Mouse (Mus musculus) neural tube, embryonic 13.5 days (tissue): Measurements from ENCODE around the gene Atxn3. TPM values are rescaled to one million over a fixed set of nuclear protein-coding genes. Genes with fewer than 3 reads are reported as not detected.
"Not testable (repeated sequence)": the region's sequence is repeated elsewhere in the genome, so short reads cannot be mapped to it uniquely, and the experiment has no call there.

Source experiments
- ATAC-seq: fragments of 200-750 bp; cut with Nextera tagmentation; 2 replicates; pipeline ENCODE4 v1.8.0; 2017; ENCODE audit warnings: low read depth, mild to moderate bottlenecking, moderate TSS enrichment, moderate library complexity
- H3K27ac ChIP-seq: fragments of 300-500 bp; sonication (generic); replicated peaks from 2 replicates; pipeline ENCODE4 v1.5.1; 2015; ENCODE audit warnings: moderate library complexity, mild to moderate bottlenecking, inconsistent platforms
- H3K27me3 ChIP-seq: fragments of 300-500 bp; sonication (generic); 2 replicates; pipeline ENCODE4 v1.6.1; 2015; ENCODE audit warnings: mild to moderate bottlenecking, inconsistent platforms
- H3K36me3 ChIP-seq: fragments of 300-500 bp; sonication (generic); 2 replicates; pipeline ENCODE4 v1.6.1; 2015; ENCODE audit warnings: mild to moderate bottlenecking, inconsistent platforms
- H3K4me1 ChIP-seq: fragments of 300-500 bp; sonication (generic); replicated peaks from 2 replicates; pipeline ENCODE4 v1.6.1; 2015; ENCODE audit warnings: inconsistent platforms
- H3K4me2 ChIP-seq: fragments of 300-500 bp; sonication (generic); 2 replicates; pipeline ENCODE4 v1.6.1; 2015; ENCODE audit warnings: inconsistent platforms, mild to moderate bottlenecking, moderate library complexity
- H3K4me3 ChIP-seq: fragments of 300-500 bp; sonication (generic); 2 replicates; pipeline ENCODE4 v1.5.1; 2015; ENCODE audit warnings: mild to moderate bottlenecking, inconsistent platforms
- H3K9ac ChIP-seq: fragments of 300-500 bp; sonication (generic); 2 replicates; pipeline ENCODE4 v1.6.1; 2015; ENCODE audit warnings: moderate library complexity, mild to moderate bottlenecking, inconsistent platforms
- H3K9me3 ChIP-seq: fragments of 300-500 bp; sonication (generic); 2 replicates; pipeline ENCODE4 v1.6.1; 2016; ENCODE audit warnings: inconsistent platforms
- WGBS: fragments of 180-500 bp; shearing (Covaris S2); methylation state at CpG from one replicate; pipeline ENCODE4 v1.1.7; 2015; 5-methylcytosine and 5-hydroxymethylcytosine counted together
- polyA plus RNA-seq: library from polyadenylated mRNA; unstranded; fragments of >200 nt; fragmentation: Nextera tagmentation; extraction: Ambion mirVana; gene quantifications from 2 replicates; pipeline ENCODE4 v1.2.1, GENCODE M21; 2015

The Atxn3 gene
- polyA plus RNA-seq, 1 experiment from 2014 or later, result 13.0 TPM

- 98% methylated on average over 8 of the region's 8 CpGs for WGBS
- not testable (repeated sequence) for H3K9ac ChIP-seq, H3K4me3 ChIP-seq, H3K4me2 ChIP-seq, ATAC-seq, H3K9me3 ChIP-seq, H3K27me3 ChIP-seq, H3K36me3 ChIP-seq, H3K27ac ChIP-seq
- peaks cover 14% of the 10 kb centered on the region for H3K4me1 ChIP-seq
Observed at GRCm38 (mm10) chr12:101955821-101956220, 2.2 kb downstream of the Atxn3 start.

GRCm38 (mm10) chr12:101948801-101949200 lies 9.2 kb downstream of the Atxn3 start:
- no peaks in the 10 kb centered on the region for H3K27me3 ChIP-seq
- no peaks in the 10 kb centered on the region for H3K9me3 ChIP-seq
- no peak for ATAC-seq
- 75% methylated on average over 4 of the region's 4 CpGs for WGBS
- no peak overlapping the region for H3K9ac ChIP-seq
- peaks cover 39% of the 10 kb centered on the region for H3K36me3 ChIP-seq
- H3K27ac ChIP-seq, result no peak overlapping the region
- no peak overlapping the region for H3K4me3 ChIP-seq
- H3K4me1 ChIP-seq, result 0 out of 2 replicates have a peak, but pooled peaks cover 5% of the 10 kb centered on the region
- H3K4me2 ChIP-seq, result no peak overlapping the region

GRCm38 (mm10) chr12:101947986-101948385 lies 10.1 kb downstream of the Atxn3 start:
- H3K27ac ChIP-seq, result no peak overlapping the region
- no peak for ATAC-seq
- WGBS, result 85% methylated on average over 8 of the region's 8 CpGs
- peaks cover 44% of the 10 kb centered on the region for H3K36me3 ChIP-seq
- H3K9ac ChIP-seq, result no peak overlapping the region
- H3K9me3 ChIP-seq, result no peaks in the 10 kb centered on the region
- H3K4me2 ChIP-seq, result no peak overlapping the region
- no peaks in the 10 kb centered on the region for H3K27me3 ChIP-seq
- no peak overlapping the region for H3K4me3 ChIP-seq
- 0 out of 2 replicates have a peak, but pooled peaks cover 5% of the 10 kb centered on the region for H3K4me1 ChIP-seq

GRCm38 (mm10) chr12:101937572-101937971 lies 20.5 kb downstream of the Atxn3 start:
- peaks cover 81% of the 10 kb centered on the region for H3K36me3 ChIP-seq
- H3K27me3 ChIP-seq, result no peaks in the 10 kb centered on the region
- no peak overlapping the region for H3K9ac ChIP-seq
- H3K4me3 ChIP-seq, result no peak overlapping the region
- ATAC-seq, result no peak
- no peaks in the 10 kb centered on the region for H3K9me3 ChIP-seq
- no peak overlapping the region for H3K4me2 ChIP-seq
- no peak overlapping the region for H3K27ac ChIP-seq
- no peaks in the 10 kb centered on the region for H3K4me1 ChIP-seq
- 88% methylated on average over 7 of the region's 7 CpGs for WGBS

- Histone ChIP-seq H3K36me3 (peaks cover 82% of the 10 kb centered on the region), H3K9ac (no peak overlapping the region), H3K4me1 (no peaks in the 10 kb centered on the region), H3K27ac (no peak overlapping the region), H3K4me2 (no peak overlapping the region), H3K9me3 (no peaks in the 10 kb centered on the region), H3K4me3 (no peak overlapping the region), H3K27me3 (no peaks in the 10 kb centered on the region)
- 93% methylated on average over 3 of the region's 3 CpGs for WGBS
- no peak for ATAC-seq
Observed at GRCm38 (mm10) chr12:101935223-101935622, 22.8 kb downstream of the Atxn3 start.

- no peak for ATAC-seq
- Histone ChIP-seq H3K27me3 (no peaks in the 10 kb centered on the region), H3K9me3 (no peaks in the 10 kb centered on the region), H3K4me1 (no peaks in the 10 kb centered on the region), H3K4me3 (no peak overlapping the region), H3K36me3 (peaks cover 92% of the 10 kb centered on the region), H3K9ac (no peak overlapping the region), H3K4me2 (no peak overlapping the region), H3K27ac (no peak overlapping the region)
- 87% methylated on average over 1 of the region's 1 CpGs for WGBS
Observed at GRCm38 (mm10) chr12:101928423-101928822, 29.6 kb downstream of the Atxn3 start.

GRCm38 (mm10) chr12:101922313-101922712 lies 35.7 kb downstream of the Atxn3 start:
- ATAC-seq, result no peak
- no peak overlapping the region for H3K27ac ChIP-seq
- H3K36me3 ChIP-seq, result peaks cover 66% of the 10 kb centered on the region
- 92% methylated on average over 6 of the region's 6 CpGs for WGBS
- H3K4me3 ChIP-seq, result no peak overlapping the region
- no peaks in the 10 kb centered on the region for H3K4me1 ChIP-seq
- no peaks in the 10 kb centered on the region for H3K27me3 ChIP-seq
- H3K9ac ChIP-seq, result no peak overlapping the region
- no peak overlapping the region for H3K4me2 ChIP-seq
- no peaks in the 10 kb centered on the region for H3K9me3 ChIP-seq

GRCm38 (mm10) chr12:101919847-101920246 lies 38.2 kb downstream of the Atxn3 start:
- Histone ChIP-seq H3K4me2 (no peak overlapping the region), H3K9me3 (no peaks in the 10 kb centered on the region), H3K27me3 (no peaks in the 10 kb centered on the region), H3K36me3 (peaks cover 43% of the 10 kb centered on the region), H3K4me3 (no peak overlapping the region), H3K9ac (no peak overlapping the region), H3K27ac (no peak overlapping the region), H3K4me1 (no peaks in the 10 kb centered on the region)
- 90% methylated on average over 3 of the region's 3 CpGs for WGBS
- ATAC-seq, result no peak

- no peak for ATAC-seq
- Histone ChIP-seq H3K4me3 (no peak overlapping the region), H3K4me1 (peaks cover 6% of the 10 kb centered on the region), H3K36me3 (peaks cover 17% of the 10 kb centered on the region), H3K9ac (no peak overlapping the region), H3K4me2 (no peak overlapping the region), H3K27ac (no peak overlapping the region), H3K27me3 (no peaks in the 10 kb centered on the region), H3K9me3 (no peaks in the 10 kb centered on the region)
Observed at GRCm38 (mm10) chr12:101917165-101917564, 40.9 kb downstream of the Atxn3 start.

GRCm38 (mm10) chr12:101912626-101913490 lies 45.2 kb downstream of the Atxn3 start, which contains the start of gene Trip11:
TSS of gene Trip11 (minus strand) at chr12:101913267.
- H3K4me2 ChIP-seq, result peak within 1 kb of the TSS; percentile 63
- under 1% methylated on average over 68 of the region's 69 CpGs for WGBS
- H3K27ac ChIP-seq, result peak within 1 kb of the TSS; percentile 86
- H3K9ac ChIP-seq, result peak within 1 kb of the TSS; percentile 92
- no peaks in the 10 kb centered on the region for H3K27me3 ChIP-seq
- peaks cover 24% of the 10 kb centered on the region for H3K4me1 ChIP-seq
- H3K9me3 ChIP-seq, result no peaks in the 10 kb centered on the region
- peak within 1 kb of the TSS; percentile 83 for H3K4me3 ChIP-seq
- ATAC-seq, result peak; percentile 95
- H3K36me3 ChIP-seq, result peaks cover 15% of the 10 kb centered on the region

- 94% methylated on average over 3 of the region's 3 CpGs for WGBS
- Histone ChIP-seq H3K27ac (no peak overlapping the region), H3K9me3 (no peaks in the 10 kb centered on the region), H3K4me1 (peaks cover 24% of the 10 kb centered on the region), H3K36me3 (peaks cover 14% of the 10 kb centered on the region), H3K9ac (0 out of 2 replicates have a peak overlapping the region, but pooled peaks have one; percentile 92), H3K4me2 (peak overlapping the region; percentile 63), H3K4me3 (peak overlapping the region; percentile 83), H3K27me3 (no peaks in the 10 kb centered on the region)
- ATAC-seq, result no peak
Observed at GRCm38 (mm10) chr12:101911346-101911745, 46.7 kb downstream of the Atxn3 start.

- Histone ChIP-seq H3K27ac (no peak overlapping the region), H3K4me1 (peaks cover 24% of the 10 kb centered on the region), H3K4me2 (no peak overlapping the region), H3K9ac (no peak overlapping the region), H3K4me3 (no peak overlapping the region), H3K9me3 (no peaks in the 10 kb centered on the region), H3K36me3 (peaks cover 14% of the 10 kb centered on the region), H3K27me3 (no peaks in the 10 kb centered on the region)
- 92% methylated on average over 6 of the region's 6 CpGs for WGBS
- no peak for ATAC-seq
Observed at GRCm38 (mm10) chr12:101910360-101910759, 47.7 kb downstream of the Atxn3 start.
